In the genomic region with DNA sequence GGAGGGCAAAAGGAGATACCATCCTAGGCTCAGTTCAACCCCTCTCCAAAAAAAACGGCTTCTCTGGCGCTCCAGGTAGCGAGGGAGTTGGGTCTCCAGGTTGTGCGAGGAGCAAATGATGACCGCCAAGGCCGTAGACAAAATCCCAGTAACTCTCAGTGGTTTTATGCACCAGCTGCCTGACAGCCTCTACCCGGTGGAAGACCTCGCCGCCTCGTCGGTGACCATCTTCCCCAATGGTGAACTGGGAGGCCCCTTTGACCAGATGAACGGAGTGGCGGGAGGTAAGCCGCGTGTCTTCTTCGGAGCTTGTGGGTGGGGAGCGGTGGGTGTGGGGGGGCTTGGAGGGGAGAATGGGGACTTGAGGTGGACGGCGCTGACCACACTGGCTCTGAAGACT, we compare ENCODE assay signal across 8 mouse cellular contexts. TPM values are rescaled to one million over a fixed set of nuclear protein-coding genes. Genes with fewer than 3 reads are reported as not detected.
DNase-seq lines count a peak whose midpoint lies in the region; ATAC-seq lines count a peak whose summit lies in the region.

No protein-coding gene starts in this region.

- no peaks in the 10 kb centered on the region for H3K9me3 ChIP-seq in hindbrain, embryonic 16.5 days (ENCODE audit: control insufficient read depth, low read length)
- H3K9me3 ChIP-seq in midbrain, embryonic 11.5 days (ENCODE audit: control insufficient read depth, low read length) = no peaks in the 10 kb centered on the region

- H3K9ac ChIP-seq in hindbrain, embryonic 16.5 days (ENCODE audit: low read depth, low read length) = 0 out of 2 replicates have a peak overlapping the region, but pooled peaks have one; percentile 38
- no peak overlapping the region for H3K9ac ChIP-seq in midbrain, embryonic 11.5 days (ENCODE audit: low read length)

- no peak overlapping the region for H3K27ac ChIP-seq in hindbrain, embryonic 16.5 days (ENCODE audit: low read depth, low read length)
- no peak overlapping the region for H3K27ac ChIP-seq in midbrain, embryonic 11.5 days (ENCODE audit: low read depth, low read length)

- ATAC-seq in hindbrain, embryonic 16.5 days = no peak
- ATAC-seq in midbrain, embryonic 11.5 days (ENCODE audit: low FRiP score) = no peak
- no peak for ATAC-seq in frontal cortex, adult (ENCODE audit: low TSS enrichment)

- peak; percentile 29 for DNase-seq in adrenal gland, adult 2 months
- no peak for DNase-seq in adrenal gland, postnatal 4 days (ENCODE audit: low spot score in 2 of 2)
- peak; percentile 6 for DNase-seq in urinary bladder, postnatal 25 days (ENCODE audit: low spot score)
- no peak for DNase-seq in urinary bladder, postnatal 14 days (ENCODE audit: low spot score)
- peak; percentile 92 for DNase-seq in midbrain, embryonic 11.5 days (ENCODE audit: low spot score, missing footprints)
- no peak for DNase-seq in yolk sac, embryonic 10.5 days (ENCODE audit: low spot score)

- under 1% methylated on average over 19 of the region's 19 CpGs for WGBS in hindbrain, embryonic 16.5 days
- under 1% methylated on average over 16 of the region's 19 CpGs for WGBS in midbrain, embryonic 11.5 days

- peaks cover 72% of the 10 kb centered on the region for H3K27me3 ChIP-seq in hindbrain, embryonic 16.5 days (replicated peaks; ENCODE audit: control insufficient read depth, insufficient read depth, low read length)
- H3K27me3 ChIP-seq in midbrain, embryonic 11.5 days (ENCODE audit: control insufficient read depth, insufficient read depth, low read length) = peaks cover 74% of the 10 kb centered on the region

- H3K4me1 ChIP-seq in hindbrain, embryonic 16.5 days (ENCODE audit: control insufficient read depth, insufficient read depth, low read depth, low read length) = peaks cover 36% of the 10 kb centered on the region
- peaks cover 19% of the 10 kb centered on the region for H3K4me1 ChIP-seq in midbrain, embryonic 11.5 days (ENCODE audit: control insufficient read depth, insufficient read depth, low read length)

- H3K36me3 ChIP-seq in hindbrain, embryonic 16.5 days (ENCODE audit: control insufficient read depth, insufficient read depth, low read length) = no peaks in the 10 kb centered on the region
- H3K36me3 ChIP-seq in midbrain, embryonic 11.5 days (ENCODE audit: control insufficient read depth, insufficient read depth, low read length) = no peaks in the 10 kb centered on the region

- peak overlapping the region; percentile 71 for H3K4me3 ChIP-seq in hindbrain, embryonic 16.5 days (ENCODE audit: low read length)
- H3K4me3 ChIP-seq in midbrain, embryonic 11.5 days (ENCODE audit: low read depth, low read length) = peak overlapping the region; percentile 60

- peak overlapping the region; percentile 97 for H3K4me2 ChIP-seq in hindbrain, embryonic 16.5 days (ENCODE audit: low read length)
- peak overlapping the region; percentile 93 for H3K4me2 ChIP-seq in midbrain, embryonic 11.5 days

RNA-seq across cellular contexts. Expression of gene Egr2, which starts 2.8 kb away (rescaled TPM):
- total RNA-seq in adrenal gland, adult 2 months (2021) = 1 to 10 TPM in 1 of 2 experiments, under 1 TPM in 1; 0.61 to 1.3 TPM
- polyA plus RNA-seq in adrenal gland, adult 2 months (2012; rRNA removed) = 1.8 and 3.1 TPM in 2 replicates
- total RNA-seq in adrenal gland, postnatal 4 days (2021) = 1 to 10 TPM; 1.6 to 2.1 TPM
- polyA plus RNA-seq in hindbrain, embryonic 16.5 days (2015; fragmentation: Nextera tagmentation; extraction: Ambion mirVana) = 1.4 and 1.8 TPM in 2 replicates
- polyA plus RNA-seq in midbrain, embryonic 11.5 days (2014; fragmentation: Nextera tagmentation; extraction: Ambion mirVana) = 0.06 TPM in 1 of 2 replicates, not detected in the other

RNA-seq across cellular contexts. Expression of gene Ado, which starts 10.6 kb away (rescaled TPM):
- total RNA-seq in adrenal gland, adult 2 months (2021) = 10 to 100 TPM; 24.1 to 28.0 TPM
- polyA plus RNA-seq in adrenal gland, adult 2 months (2012; rRNA removed) = 32.1 and 34.0 TPM in 2 replicates
- 10 to 100 TPM; 27.8 to 29.0 TPM for total RNA-seq in adrenal gland, postnatal 4 days (2021)
- 83.2 and 91.0 TPM in 2 replicates for polyA plus RNA-seq in hindbrain, embryonic 16.5 days (2015; fragmentation: Nextera tagmentation; extraction: Ambion mirVana)
- polyA plus RNA-seq in midbrain, embryonic 11.5 days (2014; fragmentation: Nextera tagmentation; extraction: Ambion mirVana) = 85.2 and 89.7 TPM in 2 replicates

Comparison
In these comparisons a context has a peak if more than half of its experiments do, and no peak if none do; other contexts are left out.
1. DNase-seq: peak in adrenal gland, adult 2 months (single experiment), urinary bladder, postnatal 25 days (single experiment) and midbrain, embryonic 11.5 days (single experiment); none in adrenal gland, postnatal 4 days (0 of 2), urinary bladder, postnatal 14 days (single experiment) and yolk sac, embryonic 10.5 days (single experiment).